ENCODE assay signal across 12 mouse cellular contexts in genomic region chr19:9106096-9106495, GRCm38 (mm10). TPM values are rescaled to one million over a fixed set of nuclear protein-coding genes. Genes with fewer than 3 reads are reported as not detected.
DNase-seq lines count a peak whose midpoint lies in the region; ATAC-seq lines count a peak whose summit lies in the region.
"Had no signal": no experiment of that assay in that cellular context is flagged by ENCODE, and none has a peak within 500 bp of the region (broad histone marks: within the 10 kb centered on the region; RNA-seq: fewer than 3 reads in every experiment).

No protein-coding gene starts in this region.

- no peaks in the 10 kb centered on the region for H3K36me3 ChIP-seq in stomach, embryonic 16.5 days (ENCODE audit: control insufficient read depth, insufficient read depth, low read length)
- H3K36me3 ChIP-seq: liver, embryonic 15.5 days had no signal

- 37% methylated on average over 5 of the region's 5 CpGs for WGBS in stomach, embryonic 16.5 days

- H3K27me3 ChIP-seq in stomach, embryonic 16.5 days (ENCODE audit: control insufficient read depth, insufficient read depth, low read length): no peaks in the 10 kb centered on the region
- H3K27me3 ChIP-seq: liver, embryonic 15.5 days had no signal

- no peak overlapping the region for H3K4me3 ChIP-seq in stomach, embryonic 16.5 days (replicated peaks; ENCODE audit: low read length)
- H3K4me3 ChIP-seq: liver, embryonic 15.5 days had no signal

- intact Hi-C loops in heart, postnatal 36 days (cut with DNase I): loop anchor here (1.0 to 5.0 kb wide), 2 partner anchors 130 to 389 kb away; no protein-coding TSS in a partner anchor

- H3K9me3 ChIP-seq in stomach, embryonic 16.5 days (replicated peaks; ENCODE audit: control insufficient read depth, low read length): no peaks in the 10 kb centered on the region
- H3K9me3 ChIP-seq: liver, embryonic 15.5 days had no signal

- peak; percentile 9; the same call in 1 of the 2 replicates for ATAC-seq in stomach, embryonic 16.5 days (ENCODE audit: insufficient read depth, low FRiP score)
- no peak for ATAC-seq in cerebellum, adult (ENCODE audit: insufficient number of reproducible peaks, low FRiP score, low TSS enrichment)

- peaks cover 16% of the 10 kb centered on the region for H3K4me1 ChIP-seq in stomach, embryonic 16.5 days (ENCODE audit: control insufficient read depth, insufficient read depth, low read length)

- no peak overlapping the region for H3K4me2 ChIP-seq in stomach, embryonic 16.5 days (ENCODE audit: low read depth, low read length)
- H3K4me2 ChIP-seq: hindbrain, embryonic 14.5 days; liver, embryonic 15.5 days had no signal

- peak overlapping the region; percentile 73 for H3K27ac ChIP-seq in stomach, embryonic 16.5 days (ENCODE audit: low read length)
- H3K27ac ChIP-seq: hindbrain, embryonic 14.5 days; liver, embryonic 15.5 days had no signal

- peak; percentile 18 for DNase-seq in embryo, embryonic 10.5 days (ENCODE audit: low spot score)
- DNase-seq in embryo, embryonic 9.5 days (ENCODE audit: extremely low spot score): no peak
- DNase-seq in ovary, postnatal 36 days (ENCODE audit: low spot score): peak; percentile 25
- no peak for DNase-seq in ovary, postnatal 14 days (ENCODE audit: low spot score)
- DNase-seq in heart, postnatal 36 days: peak; percentile 18 to 31
- no peak for DNase-seq in Muller cell, postnatal 12 days (ENCODE audit: inconsistent ontology term)
- DNase-seq: cerebellum, postnatal 10 days; thymus, postnatal 14 days had no signal

- peak overlapping the region; percentile 1; the same call in 1 of the 2 replicates for H3K9ac ChIP-seq in stomach, embryonic 16.5 days (ENCODE audit: low read length)
- H3K9ac ChIP-seq: hindbrain, embryonic 14.5 days; liver, embryonic 15.5 days had no signal

RNA-seq across cellular contexts. Expression of gene Scgb1a1, which starts 18.3 kb away (rescaled TPM):
- total RNA-seq in heart, postnatal 36 days (2021): not detected
- polyA plus RNA-seq in stomach, embryonic 16.5 days (2015; fragmentation: Nextera tagmentation; extraction: Ambion mirVana): 0.75 and 1.3 TPM in 2 replicates
- polyA plus RNA-seq: hindbrain, embryonic 14.5 days; liver, embryonic 15.5 days had no signal

RNA-seq across cellular contexts. Expression of gene Asrgl1, which starts 29.3 kb away (rescaled TPM):
- 10 to 100 TPM; 24.3 to 28.4 TPM for total RNA-seq in heart, postnatal 36 days (2021)
- polyA plus RNA-seq in stomach, embryonic 16.5 days (2015; fragmentation: Nextera tagmentation; extraction: Ambion mirVana): 10.2 and 11.8 TPM in 2 replicates

Comparison
In these comparisons a context has a peak if more than half of its experiments do, and no peak if none do; other contexts are left out.
1. DNase-seq: peak in embryo, embryonic 10.5 days (single experiment), ovary, postnatal 36 days (single experiment) and heart, postnatal 36 days (2 of 2); none in embryo, embryonic 9.5 days (single experiment), ovary, postnatal 14 days (single experiment) and Muller cell, postnatal 12 days (single experiment).